Mouse (Mus musculus): ENCODE measurements around the gene Sfta2. TPM values are rescaled to one million over a fixed set of nuclear protein-coding genes. Genes with fewer than 3 reads are reported as not detected.

The Sfta2 gene
- polyA plus RNA-seq, 1 experiment from 2014 or later: not detected

DNA sequence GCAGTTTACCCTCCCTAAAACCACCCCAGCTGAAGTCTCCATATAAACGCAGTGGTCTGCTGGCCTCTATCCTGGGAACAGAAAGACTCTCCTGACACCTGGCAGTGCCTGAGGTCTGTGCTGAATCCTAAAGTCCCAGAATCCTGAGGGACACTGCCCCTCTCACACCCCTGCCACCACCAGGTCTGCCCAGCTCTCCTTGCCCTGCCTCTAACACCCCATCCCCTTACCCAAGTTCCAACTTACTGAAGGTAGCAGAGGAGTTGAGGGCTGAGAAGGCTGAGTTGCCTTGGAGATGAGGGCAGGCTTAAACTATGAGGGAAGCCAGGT is 96.0 kb downstream of the Sfta2 start:
- Histone ChIP-seq H3K9me3 (ENCODE audit: control insufficient read depth, low read length) (no peaks in the 10 kb centered on the region), H3K4me1 (replicated peaks; ENCODE audit: control insufficient read depth, insufficient read depth, low read length) (peaks cover 46% of the 10 kb centered on the region), H3K27ac (ENCODE audit: low read length) (peak overlapping the region; percentile 100), H3K4me3 (replicated peaks; ENCODE audit: low read length) (peak overlapping the region; percentile 51), H3K36me3 (ENCODE audit: control insufficient read depth, insufficient read depth) (peaks cover 14% of the 10 kb centered on the region), H3K4me2 (ENCODE audit: low read length) (peak overlapping the region; percentile 90), H3K9ac (replicated peaks; ENCODE audit: low read depth, low read length) (peak overlapping the region; percentile 78), H3K27me3 (replicated peaks; ENCODE audit: control insufficient read depth, insufficient read depth, low read length) (no peaks in the 10 kb centered on the region)
- whole genome bisulfite sequencing: 5% methylated on average over 1 of the region's 1 CpGs
- no peak; the same call in 1 of the 2 replicates for ATAC-seq

DNA sequence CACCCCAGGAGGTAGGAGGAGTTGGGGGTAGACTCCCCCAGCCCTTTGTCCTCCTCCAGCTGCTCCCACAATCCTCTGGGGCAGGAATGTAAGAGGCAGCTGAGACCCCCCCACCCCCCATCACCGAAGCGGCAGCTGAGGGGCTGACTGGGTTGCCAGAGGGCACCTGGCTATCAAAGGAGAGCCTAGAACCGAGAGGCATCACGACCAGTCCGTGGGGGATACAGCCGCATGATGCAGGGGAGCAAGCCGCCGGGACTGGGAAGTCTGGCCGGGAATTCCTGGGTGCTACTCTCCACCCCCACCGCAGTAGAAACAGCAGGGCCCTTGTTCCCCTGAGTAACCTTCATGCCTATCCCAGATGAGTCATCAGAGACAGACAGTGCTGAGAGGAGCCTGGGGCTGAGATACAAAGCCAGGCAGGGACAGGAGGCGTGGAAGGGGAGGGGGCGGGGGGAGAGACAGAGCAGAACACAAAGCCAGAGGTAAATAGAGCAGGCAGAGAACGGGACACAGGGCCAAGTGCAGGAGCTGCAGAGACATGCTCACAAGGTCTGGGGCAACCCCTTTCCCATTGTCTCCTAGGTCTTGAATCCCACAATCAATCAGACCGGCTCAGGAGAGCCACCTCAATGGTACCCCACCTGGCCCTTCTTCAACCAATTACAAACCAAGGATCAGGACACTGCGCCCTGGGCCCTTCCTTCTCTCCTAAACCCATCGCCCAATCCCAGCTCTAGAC is 96.6 kb downstream of the Sfta2 start:
- Histone ChIP-seq H3K4me2 (ENCODE audit: low read length) (peak overlapping the region; percentile 90), H3K4me1 (replicated peaks; ENCODE audit: control insufficient read depth, insufficient read depth, low read length) (peaks cover 50% of the 10 kb centered on the region), H3K9ac (replicated peaks; ENCODE audit: low read depth, low read length) (peak overlapping the region; percentile 78), H3K36me3 (ENCODE audit: control insufficient read depth, insufficient read depth) (peaks cover 9% of the 10 kb centered on the region), H3K4me3 (replicated peaks; ENCODE audit: low read length) (peak overlapping the region; percentile 51), H3K27me3 (replicated peaks; ENCODE audit: control insufficient read depth, insufficient read depth, low read length) (no peaks in the 10 kb centered on the region), H3K9me3 (ENCODE audit: control insufficient read depth, low read length) (no peaks in the 10 kb centered on the region), H3K27ac (ENCODE audit: low read length) (peak overlapping the region; percentile 100)
- WGBS: under 1% methylated on average over 16 of the region's 16 CpGs
- ATAC-seq: peak; percentile 57

DNA sequence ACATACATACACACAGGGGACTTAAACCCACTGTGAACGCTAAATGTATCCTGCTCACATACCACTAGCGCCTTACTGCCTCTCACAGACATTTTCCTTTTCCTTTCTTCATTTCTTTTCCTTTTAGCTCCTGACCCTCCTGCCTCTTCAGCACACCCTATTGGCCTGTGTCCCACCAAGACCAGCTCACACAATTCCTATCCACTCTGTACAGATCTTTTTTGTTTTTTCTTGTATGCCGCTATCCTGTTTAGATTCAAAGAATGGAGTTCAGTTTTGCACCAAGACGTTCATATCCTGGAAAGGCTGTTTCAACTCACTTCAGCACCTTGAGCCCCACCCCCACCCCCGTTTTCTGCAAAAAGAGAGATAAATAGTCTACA is 97.1 kb downstream of the Sfta2 start:
- no peaks in the 10 kb centered on the region for H3K27me3 ChIP-seq (replicated peaks; ENCODE audit: control insufficient read depth, insufficient read depth, low read length)
- peak overlapping the region; percentile 51 for H3K4me3 ChIP-seq (replicated peaks; ENCODE audit: low read length)
- H3K4me1 ChIP-seq (replicated peaks; ENCODE audit: control insufficient read depth, insufficient read depth, low read length): peaks cover 50% of the 10 kb centered on the region
- H3K9ac ChIP-seq (replicated peaks; ENCODE audit: low read depth, low read length): peak overlapping the region; percentile 78
- peak overlapping the region; percentile 100 for H3K27ac ChIP-seq (ENCODE audit: low read length)
- H3K4me2 ChIP-seq (ENCODE audit: low read length): peak overlapping the region; percentile 90
- H3K9me3 ChIP-seq (ENCODE audit: control insufficient read depth, low read length): no peaks in the 10 kb centered on the region
- ATAC-seq: no peak
- peaks cover 3% of the 10 kb centered on the region; the same call in 1 of the 2 replicates for H3K36me3 ChIP-seq (ENCODE audit: control insufficient read depth, insufficient read depth)
- 5% methylated on average over 5 of the region's 5 CpGs for WGBS

GRCm38 (mm10) chr17:35699919-35700318 is 98.6 kb downstream of the Sfta2 start:
- Histone ChIP-seq H3K4me2 (ENCODE audit: low read length) (peak overlapping the region; percentile 90), H3K27ac (ENCODE audit: low read length) (peak overlapping the region; percentile 100), H3K4me1 (replicated peaks; ENCODE audit: control insufficient read depth, insufficient read depth, low read length) (peaks cover 64% of the 10 kb centered on the region), H3K9me3 (ENCODE audit: control insufficient read depth, low read length) (no peaks in the 10 kb centered on the region), H3K27me3 (replicated peaks; ENCODE audit: control insufficient read depth, insufficient read depth, low read length) (no peaks in the 10 kb centered on the region), H3K9ac (replicated peaks; ENCODE audit: low read depth, low read length) (peak overlapping the region; percentile 90), H3K36me3 (ENCODE audit: control insufficient read depth, insufficient read depth) (0 out of 2 replicates have a peak, but pooled peaks cover 2% of the 10 kb centered on the region), H3K4me3 (replicated peaks; ENCODE audit: low read length) (peak overlapping the region; percentile 80)
- no peak for ATAC-seq
- 2% methylated on average over 19 of the region's 19 CpGs for WGBS

Other genes with a start within 250 kb of the Sfta2 start
- gene H2-Q4, start 221.9 kb upstream of the Sfta2 start, polyA plus RNA-seq (2015; fragmentation: Nextera tagmentation; extraction: Ambion mirVana): 0.65 TPM in 2 replicates
- gene H2-Q6, start 176.7 kb upstream of the Sfta2 start, polyA plus RNA-seq (2015; fragmentation: Nextera tagmentation; extraction: Ambion mirVana): 0.36 and 0.60 TPM in 2 replicates
- 0.99 and 3.1 TPM in 2 replicates for gene H2-Q7, start 162.4 kb upstream of the Sfta2 start, polyA plus RNA-seq (2015; fragmentation: Nextera tagmentation; extraction: Ambion mirVana)
- gene H2-Q10, start 131.5 kb upstream of the Sfta2 start, polyA plus RNA-seq (2015; fragmentation: Nextera tagmentation; extraction: Ambion mirVana): 0.14 TPM in 1 of 2 replicates, not detected in the other
- gene Pou5f1, start 95.5 kb upstream of the Sfta2 start, polyA plus RNA-seq (2015; fragmentation: Nextera tagmentation; extraction: Ambion mirVana): not detected in 2 replicates
- 31.8 and 34.2 TPM in 2 replicates for gene Tcf19, start 84.7 kb upstream of the Sfta2 start, polyA plus RNA-seq (2015; fragmentation: Nextera tagmentation; extraction: Ambion mirVana)
- 8.8 and 9.0 TPM in 2 replicates for gene Cchcr1, start 84.4 kb upstream of the Sfta2 start, polyA plus RNA-seq (2015; fragmentation: Nextera tagmentation; extraction: Ambion mirVana)
- gene Psors1c2, start 68.3 kb upstream of the Sfta2 start, polyA plus RNA-seq (2015; fragmentation: Nextera tagmentation; extraction: Ambion mirVana): 1.4 and 1.7 TPM in 2 replicates
- gene Cdsn, start 49.4 kb upstream of the Sfta2 start, polyA plus RNA-seq (2015; fragmentation: Nextera tagmentation; extraction: Ambion mirVana): not detected in 2 replicates
- not detected in 2 replicates for gene 2300002M23Rik, start 34.1 kb upstream of the Sfta2 start, polyA plus RNA-seq (2015; fragmentation: Nextera tagmentation; extraction: Ambion mirVana)
- not detected in 2 replicates for gene Gm9573, start 25.1 kb downstream of the Sfta2 start, polyA plus RNA-seq (2015; fragmentation: Nextera tagmentation; extraction: Ambion mirVana)
- gene Mucl3, start 42.1 kb downstream of the Sfta2 start, polyA plus RNA-seq (2015; fragmentation: Nextera tagmentation; extraction: Ambion mirVana): 0.08 TPM in 1 of 2 replicates, not detected in the other
- gene Vars2, start 66.0 kb downstream of the Sfta2 start, polyA plus RNA-seq (2015; fragmentation: Nextera tagmentation; extraction: Ambion mirVana): 19.0 and 19.8 TPM in 2 replicates
- 34.6 and 35.3 TPM in 2 replicates for gene Gtf2h4, start 72.2 kb downstream of the Sfta2 start, polyA plus RNA-seq (2015; fragmentation: Nextera tagmentation; extraction: Ambion mirVana)
- 113 and 116 TPM in 2 replicates for gene Ddr1, start 103.1 kb downstream of the Sfta2 start, polyA plus RNA-seq (2015; fragmentation: Nextera tagmentation; extraction: Ambion mirVana)
- gene Ier3, start 220.1 kb downstream of the Sfta2 start, polyA plus RNA-seq (2015; fragmentation: Nextera tagmentation; extraction: Ambion mirVana): 6.4 and 9.9 TPM in 2 replicates
- gene Flot1, start 221.7 kb downstream of the Sfta2 start, polyA plus RNA-seq (2015; fragmentation: Nextera tagmentation; extraction: Ambion mirVana): 83.5 and 89.3 TPM in 2 replicates
- 1,979 and 2,045 TPM in 2 replicates for gene Tubb5, start 236.8 kb downstream of the Sfta2 start, polyA plus RNA-seq (2015; fragmentation: Nextera tagmentation; extraction: Ambion mirVana)
- gene Mdc1, start 240.0 kb downstream of the Sfta2 start, polyA plus RNA-seq (2015; fragmentation: Nextera tagmentation; extraction: Ambion mirVana): 10.6 and 13.2 TPM in 2 replicates

Data from forebrain, embryonic 16.5 days (tissue).